Mouse (Mus musculus) C2C12 (cell line): Measurements from ENCODE around the gene Slit3.

Experiments
- CTCF ChIP-seq: IDR thresholded peaks from one replicate; pipeline ENCODE4 v1.5.1; 2011; ENCODE audit not compliant: control insufficient read depth, insufficient read depth, insufficient read length
- FOSL1 ChIP-seq: IDR thresholded peaks from one replicate; pipeline ENCODE4 v1.8.0; 2011; ENCODE audit warnings: mild to moderate bottlenecking, low read length; ENCODE audit not compliant: poor library complexity, insufficient read depth, severe bottlenecking
- MAX ChIP-seq: IDR thresholded peaks from one replicate; pipeline ENCODE4 v1.6.1; 2011; ENCODE audit warnings: mild to moderate bottlenecking, control low read depth
- USF1 ChIP-seq: IDR thresholded peaks from one replicate; pipeline ENCODE4 v1.6.1; 2011; ENCODE audit warnings: low read depth, mild to moderate bottlenecking, control low read depth, moderate library complexity

- TF ChIP-seq CTCF (no peak), FOSL1 (no peak), USF1 (no peak), MAX (no peak)
Observed at GRCm38 (mm10) chr11:35669536-35669935, 548.5 kb downstream of the Slit3 start.
